Mouse (Mus musculus) kidney, adult 8-10 months (tissue): ENCODE data around the gene Zmynd10.

ENCODE experiments used
- DNase-seq, 2 experiments: peaks; one replicate each; pipeline ENCODE4 v3.0.0; 2022

Zmynd10 gene

GRCm38 (mm10) chr9:107541005-107541404 is 6.1 kb upstream of the Zmynd10 start:
- no peak for DNase-seq

GRCm38 (mm10) chr9:107541474-107542351 is 5.4 kb upstream of the Zmynd10 start, which contains the start of the genes Cyb561d2 and Nprl2:
Gene Cyb561d2, minus strand, starts transcription at chr9:107542193.
Gene Nprl2, plus strand, starts transcription at chr9:107542226.
- DNase-seq: peak; percentile 95

- DNase-seq: no peak
These were observed 4.8 kb upstream of the Zmynd10 start for GRCm38 (mm10) chr9:107542352-107542686.

- DNase-seq: no peak
These were observed 4.4 kb upstream of the Zmynd10 start for GRCm38 (mm10) chr9:107542721-107543120.

- no peak for DNase-seq
These were observed 3.8 kb upstream of the Zmynd10 start for GRCm38 (mm10) chr9:107543299-107543698.

- DNase-seq: no peak
These were observed 2.9 kb upstream of the Zmynd10 start for GRCm38 (mm10) chr9:107544196-107544700.

- DNase-seq: no peak
These were observed 2.4 kb upstream of the Zmynd10 start for GRCm38 (mm10) chr9:107544729-107545128.

- no peak for DNase-seq
These were observed 1.9 kb upstream of the Zmynd10 start for GRCm38 (mm10) chr9:107545199-107545598.

- DNase-seq: peak; percentile 63 to 85
These were observed 1.5 kb upstream of the Zmynd10 start for GRCm38 (mm10) chr9:107545602-107546001.

- DNase-seq: peak in 1 of 2 experiments; percentile 22
These were observed 859 bp downstream of the Zmynd10 start for GRCm38 (mm10) chr9:107547957-107548356.

GRCm38 (mm10) chr9:107548820-107549219 is 1.7 kb downstream of the Zmynd10 start:
- DNase-seq: no peak

GRCm38 (mm10) chr9:107549297-107550074 is 2.4 kb downstream of the Zmynd10 start:
- no peak for DNase-seq

- DNase-seq: peak; percentile 89 to 93
These were observed 3.5 kb downstream of the Zmynd10 start for GRCm38 (mm10) chr9:107550491-107551116.

- DNase-seq: peak; percentile 81 to 82
These were observed 4.2 kb downstream of the Zmynd10 start, which contains the start of gene Rassf1 for GRCm38 (mm10) chr9:107551117-107551889. Gene Rassf1, plus strand, starts transcription at chr9:107551555.

GRCm38 (mm10) chr9:107551890-107552355 is 4.8 kb downstream of the Zmynd10 start:
- DNase-seq: no peak

- no peak for DNase-seq
These were observed 5.7 kb downstream of the Zmynd10 start for GRCm38 (mm10) chr9:107552690-107553393.

GRCm38 (mm10) chr9:107553541-107554318 is 6.6 kb downstream of the Zmynd10 start:
- no peak for DNase-seq

GRCm38 (mm10) chr9:107554319-107554825 is 7.3 kb downstream of the Zmynd10 start:
- DNase-seq: peak; percentile 95

- DNase-seq: peak; percentile 59 to 66
These were observed 7.9 kb downstream of the Zmynd10 start for GRCm38 (mm10) chr9:107555031-107555457.

GRCm38 (mm10) chr9:107555701-107556100 is 8.6 kb downstream of the Zmynd10 start:
- DNase-seq: no peak
